Mouse (Mus musculus): ENCODE data around the gene Decr2.
A peak's percentile ranks its signal among the peaks of the same experiment; 100 is the strongest.
"Not testable (repeated sequence)": the region's sequence is repeated elsewhere in the genome, so short reads cannot be mapped to it uniquely, and the experiment has no call there.

The Decr2 gene

DNA sequence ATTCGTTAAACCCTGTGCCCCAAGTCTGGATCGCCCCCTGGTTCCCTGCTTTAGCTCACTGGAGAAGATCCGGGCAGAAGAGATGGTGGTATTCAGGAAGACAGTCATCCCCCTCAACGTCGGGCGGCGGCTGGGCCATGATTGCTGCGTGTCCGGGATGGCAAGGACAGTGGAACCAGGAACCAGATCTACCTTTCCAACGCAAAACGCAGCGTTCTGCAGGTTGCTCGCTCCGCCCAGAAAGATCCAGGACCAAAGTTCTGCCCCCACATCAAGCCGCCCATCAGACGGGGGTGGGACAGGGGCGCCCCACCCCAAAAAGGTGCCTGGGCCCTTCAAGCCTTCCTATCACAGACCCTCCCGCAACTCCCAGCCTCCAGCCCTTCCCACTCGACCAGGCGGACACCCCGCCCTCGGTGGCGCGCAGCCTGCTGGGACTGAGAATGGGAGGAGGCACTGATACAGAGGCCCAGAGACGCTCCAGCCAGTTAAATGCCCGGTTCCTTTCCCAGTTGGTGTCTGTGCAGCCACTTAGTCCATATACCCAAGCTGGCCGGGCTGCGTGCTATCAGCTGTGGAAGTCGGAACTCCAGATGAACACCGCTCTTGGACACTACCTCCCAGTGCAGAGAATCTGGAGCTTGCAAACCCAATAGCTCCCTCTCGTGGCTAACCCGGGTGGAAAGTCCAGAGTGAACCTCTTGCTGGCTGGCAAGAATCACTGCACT lies at the start of gene Decr2:
Decr2 (minus strand) TSS at position 433 of the 728 bp plus-strand sequence.
- peak; percentile 94 for ATAC-seq (ENCODE audit: low TSS enrichment)

- peak; percentile 32 for ATAC-seq (ENCODE audit: low TSS enrichment)
Measured at GRCm38 (mm10) chr17:26138901-26139381, 48.8 kb upstream of the Decr2 start.

DNA sequence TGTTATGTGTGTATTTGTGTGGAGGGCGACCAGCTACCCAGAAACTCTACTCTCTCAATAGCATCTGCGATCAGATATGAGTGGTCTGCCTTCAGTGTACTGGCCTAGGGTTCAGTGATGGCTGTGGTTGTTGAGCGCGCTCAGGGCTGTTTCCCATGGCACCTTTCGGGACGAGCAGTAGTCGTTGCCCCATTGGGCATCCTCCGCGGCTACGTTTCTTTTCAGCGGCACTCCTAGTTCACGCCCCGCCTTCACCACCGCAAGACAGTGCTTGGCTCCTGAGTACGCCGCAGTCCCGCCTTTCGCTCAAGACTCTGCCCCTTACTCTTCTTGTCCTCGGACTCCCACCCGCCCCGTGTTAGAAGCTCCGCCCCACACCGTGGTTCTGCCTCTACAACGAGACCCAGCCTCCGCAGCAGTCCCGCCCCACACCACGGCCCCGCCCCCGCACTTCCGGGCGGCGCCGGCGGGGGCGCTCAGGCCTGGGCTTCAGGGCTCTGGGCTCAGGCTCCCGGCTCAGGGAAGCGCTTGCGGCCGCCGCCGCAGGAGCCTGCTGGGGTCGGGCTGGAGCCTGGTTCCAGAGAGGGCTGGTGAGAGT lies 48.2 kb upstream of the Decr2 start, which contains the start of gene Axin1:
Axin1 (plus strand) TSS at position 450 of the 598 bp plus-strand sequence.
- peak; percentile 93 for ATAC-seq (ENCODE audit: low TSS enrichment)

GRCm38 (mm10) chr17:26137751-26138130 lies 47.6 kb upstream of the Decr2 start:
- no peak for ATAC-seq (ENCODE audit: low TSS enrichment)

- no peak for ATAC-seq (ENCODE audit: low TSS enrichment)
Measured at GRCm38 (mm10) chr17:26137106-26137750, 47.1 kb upstream of the Decr2 start.

GRCm38 (mm10) chr17:26131856-26132853 lies 42.0 kb upstream of the Decr2 start:
- no peak for ATAC-seq (ENCODE audit: low TSS enrichment)

DNA sequence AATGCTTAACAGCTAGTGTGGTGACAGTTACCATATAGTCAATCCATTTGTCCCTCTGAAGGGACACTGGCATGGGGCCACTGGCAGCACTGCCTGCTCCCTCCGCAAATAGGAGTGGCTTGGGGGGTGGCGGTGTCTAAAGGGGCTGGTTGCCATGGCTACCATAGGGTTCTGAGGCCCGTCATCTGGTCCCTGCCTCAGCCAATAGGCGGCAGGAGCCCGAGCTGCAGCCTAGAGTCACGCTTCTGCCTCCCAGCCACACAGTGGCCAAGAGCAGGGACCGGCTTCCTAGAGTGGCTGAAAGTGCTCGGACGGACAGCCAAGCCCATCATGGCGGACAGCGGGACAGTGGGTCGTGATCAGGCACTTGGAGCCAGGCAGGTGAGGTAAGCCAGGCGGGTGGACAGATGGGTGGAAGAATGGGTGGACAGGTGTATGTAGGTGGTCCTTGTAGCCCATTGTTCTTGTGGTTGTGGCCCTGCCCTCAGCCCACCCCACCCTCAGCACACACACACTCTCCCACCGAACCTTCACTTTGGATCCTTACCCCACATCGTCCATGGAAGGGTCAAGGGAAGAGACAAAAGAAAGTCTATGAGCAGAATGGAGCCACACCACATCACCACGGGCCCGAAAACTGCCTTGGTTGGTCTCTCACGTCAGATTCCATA lies 41.1 kb upstream of the Decr2 start:
- no peak for ATAC-seq (ENCODE audit: low TSS enrichment)

DNA sequence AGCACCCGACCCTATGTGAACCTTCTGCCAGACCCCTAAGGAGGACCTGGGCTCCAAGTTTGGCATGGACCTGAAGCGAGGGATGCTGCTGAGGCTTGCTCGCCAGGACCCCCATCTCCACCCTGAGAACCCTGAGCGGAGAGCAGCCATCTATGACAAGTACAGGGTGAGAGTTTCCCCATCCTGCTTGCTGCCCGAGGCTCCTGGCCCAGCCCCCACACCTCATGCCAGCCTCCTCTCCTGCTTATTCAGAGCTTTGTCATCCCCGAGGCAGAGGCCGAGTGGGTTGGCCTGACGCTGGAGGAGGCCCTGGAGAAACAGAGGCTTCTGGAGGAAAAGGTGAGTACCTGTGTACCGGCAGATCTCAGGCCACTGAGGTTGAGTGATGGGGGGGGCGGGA lies 35.1 kb upstream of the Decr2 start:
- no peak for ATAC-seq (ENCODE audit: low TSS enrichment)

DNA sequence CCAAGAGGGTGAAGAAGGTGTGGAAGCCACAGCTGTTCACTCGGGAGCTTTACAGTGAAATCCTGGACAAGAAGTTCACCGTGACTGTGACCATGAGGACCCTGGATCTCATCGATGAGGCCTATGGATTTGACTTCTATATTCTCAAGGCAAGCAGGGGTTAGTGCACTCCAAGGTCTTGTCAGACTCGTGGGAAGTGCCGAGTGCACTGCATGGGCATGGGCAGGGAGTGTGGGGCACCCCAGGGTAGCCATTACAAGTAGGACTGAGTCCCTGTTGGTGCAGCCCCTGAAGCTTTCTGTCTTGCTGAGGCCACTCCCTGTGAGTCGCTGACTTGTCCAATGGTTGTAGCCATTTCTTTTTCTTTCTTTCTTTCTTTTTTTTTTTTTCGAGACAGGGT lies 34.4 kb upstream of the Decr2 start:
- ATAC-seq (ENCODE audit: low TSS enrichment): no peak

- peak; percentile 89 for ATAC-seq (ENCODE audit: low TSS enrichment)
Measured at GRCm38 (mm10) chr17:26123267-26123684, 33.1 kb upstream of the Decr2 start, which contains the start of gene Mrpl28. Mrpl28 (plus strand) TSS chr17:26123500.

DNA sequence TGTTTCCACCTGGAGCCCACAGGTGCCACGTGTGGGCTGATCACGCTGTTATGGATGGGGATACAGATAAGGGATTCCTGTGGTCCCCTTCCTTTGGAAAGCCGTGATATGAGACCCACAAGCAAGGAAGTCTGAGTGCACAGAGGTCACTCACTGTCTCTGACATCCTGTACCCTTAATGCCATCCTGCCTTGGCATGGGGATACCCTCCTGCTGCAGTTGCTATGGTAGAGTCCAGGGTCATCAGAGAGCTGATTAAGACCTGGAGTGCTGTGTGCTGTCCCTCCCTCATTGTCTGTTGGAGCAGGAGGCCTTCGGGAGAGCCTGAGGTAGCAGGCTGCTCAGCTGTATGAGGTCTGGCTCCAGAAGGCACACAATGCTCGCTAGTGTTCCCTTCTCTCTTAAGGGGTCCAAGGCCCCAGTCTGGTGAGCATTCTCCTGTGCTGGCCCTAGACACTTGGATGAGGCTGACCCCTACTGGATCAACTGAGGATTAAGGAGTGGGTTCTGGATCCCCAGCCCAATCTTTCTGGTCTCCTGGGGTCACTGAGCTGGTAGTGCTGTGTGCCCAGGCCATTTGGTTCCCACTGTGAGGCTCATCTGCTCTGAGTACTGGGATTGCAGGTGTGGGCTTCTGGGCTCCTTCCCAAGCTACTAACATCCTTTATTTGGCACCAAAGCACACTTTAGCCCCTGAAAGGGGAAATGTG lies 32.4 kb upstream of the Decr2 start:
- no peak for ATAC-seq (ENCODE audit: low TSS enrichment)

DNA sequence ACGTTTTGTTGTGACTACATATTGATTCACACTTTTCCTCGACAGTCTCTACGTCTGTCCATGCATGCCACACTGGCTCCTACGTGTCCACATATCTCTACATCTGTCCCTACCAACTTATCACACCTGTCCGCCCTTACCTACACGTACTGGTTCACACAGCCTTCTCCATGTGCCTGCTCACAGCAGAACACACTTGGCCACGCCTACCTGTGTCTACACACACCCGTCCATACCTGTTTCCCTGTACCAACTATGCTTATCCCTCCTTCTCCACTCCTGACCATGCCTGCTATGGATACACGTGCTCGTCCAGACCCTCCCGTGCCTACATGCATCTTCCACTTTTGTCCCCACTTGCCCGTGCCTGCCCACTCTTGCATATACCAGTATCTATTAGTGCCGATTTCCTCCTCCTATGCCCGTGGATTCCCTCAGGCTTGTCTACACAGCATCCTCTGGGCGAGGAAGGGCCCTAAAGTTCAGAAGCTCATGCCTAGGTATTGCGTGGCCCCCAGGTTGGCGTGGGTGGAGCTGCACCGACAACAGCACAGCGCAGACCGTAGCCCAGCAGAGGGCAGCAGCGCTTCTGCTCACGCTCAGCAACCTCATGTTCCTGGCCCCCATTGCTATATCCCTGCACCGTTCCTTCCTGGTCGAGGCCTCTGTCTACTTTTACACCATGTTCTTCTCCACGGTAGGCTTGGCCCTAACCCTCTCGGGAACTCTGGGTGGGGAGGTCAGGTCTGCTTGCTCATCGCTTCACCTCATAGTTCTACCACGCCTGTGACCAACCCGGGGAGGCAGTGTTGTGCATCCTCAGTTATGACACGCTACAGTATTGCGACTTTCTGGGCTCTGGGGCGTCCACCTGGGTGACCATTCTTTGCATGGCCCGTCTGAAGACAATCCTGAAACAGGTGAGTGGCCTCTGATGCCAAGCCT lies 29.9 kb upstream of the Decr2 start:
- ATAC-seq (ENCODE audit: low TSS enrichment): peak; percentile 67

DNA sequence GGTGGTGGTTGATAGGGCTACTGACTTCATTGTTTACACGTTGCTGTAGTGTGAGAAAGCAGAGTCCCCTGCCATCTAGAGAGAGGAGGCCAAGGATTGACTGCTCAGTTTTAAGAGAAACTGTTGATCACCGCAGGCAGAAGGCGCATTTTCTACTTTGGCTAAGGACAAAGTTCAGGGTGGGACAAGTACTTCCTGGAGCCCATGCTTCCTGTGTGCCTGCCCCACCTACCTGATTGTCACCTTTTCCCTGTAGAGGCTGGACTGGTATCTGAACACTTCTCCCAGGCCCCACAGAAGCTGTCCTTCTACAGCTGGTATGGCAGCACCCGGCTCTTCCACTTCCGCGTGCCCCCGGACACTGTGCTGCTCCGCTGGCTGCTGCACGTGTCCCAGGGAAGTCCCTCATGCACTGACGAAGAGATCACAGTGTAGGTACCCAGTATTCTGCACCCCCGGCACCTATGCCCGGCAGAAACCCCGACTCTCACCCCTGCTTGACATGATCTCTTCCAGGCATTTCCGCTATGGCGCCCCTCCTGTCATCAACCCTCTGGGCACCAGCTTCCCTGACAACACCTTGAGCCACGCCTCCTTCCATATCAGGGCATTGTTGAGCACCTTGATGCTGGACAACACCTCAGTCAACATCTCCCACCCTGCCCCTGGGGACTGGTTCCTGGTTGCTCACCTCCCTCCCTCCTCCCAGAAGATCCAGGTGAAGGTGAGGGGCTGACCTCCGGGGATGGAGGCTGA lies 26.5 kb upstream of the Decr2 start:
- ATAC-seq (ENCODE audit: low TSS enrichment): no peak

DNA sequence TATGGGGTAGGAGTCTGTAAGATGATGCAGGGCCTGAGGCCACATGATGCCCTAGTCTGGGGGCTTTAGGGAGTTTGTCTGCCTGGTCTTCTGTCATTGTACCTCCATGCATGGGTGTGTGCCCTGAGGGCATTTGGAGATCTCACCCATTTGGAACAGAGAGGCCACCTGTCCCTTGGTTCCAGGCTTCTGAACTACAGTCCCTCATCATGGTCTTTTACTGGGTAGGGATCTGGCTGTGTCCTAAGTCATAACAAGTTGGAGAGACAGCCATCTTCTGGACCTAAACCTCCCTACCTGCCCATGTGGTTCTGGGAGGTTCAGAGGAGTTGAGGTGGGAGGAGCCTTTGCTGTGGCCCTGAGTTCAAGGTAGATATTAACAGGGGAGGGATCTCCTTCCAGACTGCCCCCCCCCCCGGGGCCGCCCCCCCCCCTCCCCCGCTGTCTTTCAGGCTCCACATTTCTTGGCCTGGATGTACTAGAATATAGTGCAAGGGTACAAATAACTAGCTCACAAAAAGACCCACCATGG lies 25.9 kb upstream of the Decr2 start:
- ATAC-seq (ENCODE audit: low TSS enrichment): no peak

- no peak for ATAC-seq (ENCODE audit: low TSS enrichment)
Measured at GRCm38 (mm10) chr17:26115205-26115898, 25.2 kb upstream of the Decr2 start.

DNA sequence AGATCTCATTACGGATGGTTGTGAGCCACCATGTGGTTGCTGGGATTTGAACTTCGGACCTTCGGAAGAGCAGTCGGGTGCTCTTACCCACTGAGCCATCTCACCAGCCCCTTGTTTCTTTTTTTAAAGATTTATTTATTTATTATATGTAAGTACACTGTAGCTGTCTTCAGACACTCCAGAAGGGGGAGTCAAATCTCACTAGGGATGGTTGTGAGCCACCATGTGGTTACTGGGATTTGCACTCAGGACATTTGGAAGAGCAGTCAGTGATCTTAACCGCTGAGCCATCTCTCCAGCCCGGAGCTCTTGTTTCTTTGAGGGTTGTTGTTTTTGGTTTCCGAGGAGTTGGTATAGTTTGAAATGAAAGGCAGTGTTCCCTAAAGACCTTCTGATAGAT lies 24.3 kb upstream of the Decr2 start:
- ATAC-seq (ENCODE audit: low TSS enrichment): not testable (repeated sequence)

GRCm38 (mm10) chr17:26114061-26114460 lies 23.9 kb upstream of the Decr2 start:
- ATAC-seq (ENCODE audit: low TSS enrichment): 0 out of 2 replicates have a peak, but pooled peaks have one; percentile 7

All from frontal cortex, adult (tissue).